Mouse (Mus musculus) heart, adult 2 months (tissue): ENCODE data around the gene Stk4.

ENCODE experiments used
- CTCF ChIP-seq: fragments of 200-600 bp; IDR thresholded peaks from 2 replicates; pipeline ENCODE4 v1.8.1; 2022; ENCODE audit warnings: antibody characterized with exemption, mild to moderate bottlenecking, moderate library complexity
- EP300 ChIP-seq: fragments of 200-500 bp; IDR thresholded peaks from 2 replicates; pipeline ENCODE4 v1.6.1; 2011; ENCODE audit warnings: low read depth, low read length, control low read depth; ENCODE audit not compliant: insufficient read depth
- POLR2A ChIP-seq: fragments of 200-500 bp; IDR thresholded peaks from 2 replicates; pipeline ENCODE4 v1.6.1; 2011; ENCODE audit warnings: mild to moderate bottlenecking, low read depth, low read length, control low read depth; ENCODE audit not compliant: insufficient read depth

DNA sequence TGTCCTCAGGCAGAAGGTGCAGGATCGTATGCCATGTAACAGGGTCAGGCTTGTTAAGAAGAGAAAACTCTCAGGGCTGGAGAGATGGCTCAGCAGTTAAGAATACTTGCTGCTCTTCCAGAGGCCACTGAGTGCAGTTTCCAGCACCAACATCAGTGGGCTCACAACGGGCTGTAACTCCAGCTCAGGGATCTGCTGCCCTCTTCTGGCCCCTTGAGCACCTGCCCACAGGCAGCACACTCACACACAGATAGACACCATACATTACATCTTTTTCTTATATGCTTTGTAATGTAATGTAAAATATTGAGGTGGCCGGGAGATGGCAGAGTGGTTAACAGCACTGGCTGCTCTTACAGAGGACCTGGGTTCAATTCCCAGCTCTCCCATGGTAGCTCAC is 37.1 kb upstream of the Stk4 start:
- TF ChIP-seq CTCF = no peak
- TF ChIP-seq EP300 = no peak
- TF ChIP-seq POLR2A = no peak
